Mouse (Mus musculus): ENCODE measurements around the gene C1s1. TPM values are rescaled to one million over a fixed set of nuclear protein-coding genes. Genes with fewer than 3 reads are reported as not detected.

The C1s1 gene
- polyA plus RNA-seq, 1 experiment from 2014 or later: 2.0 TPM

DNA sequence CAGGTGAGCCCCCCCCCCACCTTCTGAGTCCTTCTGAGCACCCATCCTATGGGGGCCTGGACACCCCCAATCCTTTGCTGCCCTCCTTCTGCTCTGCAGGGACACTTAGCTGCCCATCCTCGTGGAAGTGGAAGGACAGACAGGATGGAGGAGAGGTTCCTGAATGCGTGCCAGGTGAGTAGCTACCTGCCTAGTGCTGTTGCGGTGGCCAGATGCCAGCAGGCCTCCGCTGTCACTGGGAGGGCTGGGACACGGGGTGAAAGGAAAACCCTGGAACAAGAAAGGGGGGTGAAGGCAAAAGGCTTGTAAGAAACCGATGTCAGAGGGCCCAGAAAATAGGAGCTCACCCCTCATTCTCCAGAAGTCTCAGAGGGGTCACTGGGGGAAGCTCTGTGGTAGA is 35.2 kb downstream of the C1s1 start:
- no peak overlapping the region for H3K4me3 ChIP-seq (ENCODE audit: low read depth, low read length)
- 86% methylated on average over 6 of the region's 6 CpGs for WGBS
- H3K9me3 ChIP-seq (ENCODE audit: control insufficient read depth, low read depth, low read length): no peaks in the 10 kb centered on the region
- H3K27ac ChIP-seq (ENCODE audit: low read length): no peak overlapping the region
- H3K9ac ChIP-seq (replicated peaks; ENCODE audit: low read depth, low read length): no peak overlapping the region
- no peaks in the 10 kb centered on the region for H3K4me1 ChIP-seq (ENCODE audit: control insufficient read depth, insufficient read depth, low read length)
- no peaks in the 10 kb centered on the region for H3K36me3 ChIP-seq (ENCODE audit: control insufficient read depth, insufficient read depth, low read length)
- H3K27me3 ChIP-seq (ENCODE audit: control insufficient read depth, insufficient read depth, low read length): no peaks in the 10 kb centered on the region
- no peak overlapping the region for H3K4me2 ChIP-seq (replicated peaks; ENCODE audit: low read depth, low read length)
- no peak for ATAC-seq (ENCODE audit: insufficient number of reproducible peaks, insufficient read depth, low FRiP score, low read depth)

DNA sequence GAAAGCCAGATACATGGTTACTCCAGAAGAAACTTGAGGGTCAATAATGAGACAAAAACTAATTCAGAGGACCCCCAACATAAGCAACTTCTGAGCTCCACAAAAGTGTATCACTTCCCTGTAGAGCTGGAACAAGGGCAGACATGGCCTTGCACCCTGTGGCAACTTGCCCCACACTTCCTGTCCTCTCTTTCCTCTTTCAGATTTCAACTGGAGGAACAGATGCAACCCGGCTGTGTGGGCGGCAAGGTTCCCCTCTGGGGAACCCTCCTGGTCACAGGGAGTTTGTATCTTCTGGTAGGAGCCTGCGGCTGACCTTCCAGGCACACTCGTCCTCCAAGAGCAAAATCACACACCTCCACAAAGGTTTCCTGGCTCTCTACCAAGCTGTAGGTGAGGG is 37.1 kb downstream of the C1s1 start:
- no peak overlapping the region for H3K27ac ChIP-seq (ENCODE audit: low read length)
- H3K9ac ChIP-seq (replicated peaks; ENCODE audit: low read depth, low read length): no peak overlapping the region
- no peaks in the 10 kb centered on the region for H3K36me3 ChIP-seq (ENCODE audit: control insufficient read depth, insufficient read depth, low read length)
- H3K4me2 ChIP-seq (replicated peaks; ENCODE audit: low read depth, low read length): no peak overlapping the region
- no peak for ATAC-seq (ENCODE audit: insufficient number of reproducible peaks, insufficient read depth, low FRiP score, low read depth)
- H3K9me3 ChIP-seq (ENCODE audit: control insufficient read depth, low read depth, low read length): no peaks in the 10 kb centered on the region
- whole genome bisulfite sequencing: 80% methylated on average over 4 of the region's 4 CpGs
- H3K27me3 ChIP-seq (ENCODE audit: control insufficient read depth, insufficient read depth, low read length): no peaks in the 10 kb centered on the region
- H3K4me1 ChIP-seq (ENCODE audit: control insufficient read depth, insufficient read depth, low read length): no peaks in the 10 kb centered on the region
- H3K4me3 ChIP-seq (ENCODE audit: low read depth, low read length): no peak overlapping the region

DNA sequence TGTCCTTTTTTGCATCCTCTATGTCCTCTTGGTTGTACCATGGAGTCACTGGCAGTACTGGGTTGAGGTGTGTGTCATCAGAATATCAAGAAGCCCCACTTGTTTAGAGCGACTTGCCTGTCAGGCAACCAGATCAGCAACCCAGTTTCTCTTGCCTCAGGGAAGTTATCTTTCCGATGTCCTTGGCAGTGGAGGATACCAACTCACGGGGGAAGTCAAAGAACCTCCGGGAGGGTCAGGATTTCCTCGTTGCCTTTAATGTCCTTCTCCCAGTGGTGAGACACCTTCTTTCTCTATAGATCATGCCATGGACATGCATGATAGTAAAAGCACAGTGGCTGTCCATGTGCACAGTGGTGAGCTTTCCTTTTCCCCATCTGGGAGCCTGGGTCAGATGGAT is 40.1 kb downstream of the C1s1 start:
- no peaks in the 10 kb centered on the region for H3K36me3 ChIP-seq (ENCODE audit: control insufficient read depth, insufficient read depth, low read length)
- no peaks in the 10 kb centered on the region for H3K4me1 ChIP-seq (ENCODE audit: control insufficient read depth, insufficient read depth, low read length)
- H3K9me3 ChIP-seq (ENCODE audit: control insufficient read depth, low read depth, low read length): no peaks in the 10 kb centered on the region
- no peaks in the 10 kb centered on the region for H3K27me3 ChIP-seq (ENCODE audit: control insufficient read depth, insufficient read depth, low read length)
- no peak overlapping the region for H3K27ac ChIP-seq (ENCODE audit: low read length)
- no peak overlapping the region for H3K4me2 ChIP-seq (replicated peaks; ENCODE audit: low read depth, low read length)
- WGBS: 85% methylated on average over 5 of the region's 5 CpGs
- no peak for ATAC-seq (ENCODE audit: insufficient number of reproducible peaks, insufficient read depth, low FRiP score, low read depth)
- H3K4me3 ChIP-seq (ENCODE audit: low read depth, low read length): no peak overlapping the region
- H3K9ac ChIP-seq (replicated peaks; ENCODE audit: low read depth, low read length): no peak overlapping the region

DNA sequence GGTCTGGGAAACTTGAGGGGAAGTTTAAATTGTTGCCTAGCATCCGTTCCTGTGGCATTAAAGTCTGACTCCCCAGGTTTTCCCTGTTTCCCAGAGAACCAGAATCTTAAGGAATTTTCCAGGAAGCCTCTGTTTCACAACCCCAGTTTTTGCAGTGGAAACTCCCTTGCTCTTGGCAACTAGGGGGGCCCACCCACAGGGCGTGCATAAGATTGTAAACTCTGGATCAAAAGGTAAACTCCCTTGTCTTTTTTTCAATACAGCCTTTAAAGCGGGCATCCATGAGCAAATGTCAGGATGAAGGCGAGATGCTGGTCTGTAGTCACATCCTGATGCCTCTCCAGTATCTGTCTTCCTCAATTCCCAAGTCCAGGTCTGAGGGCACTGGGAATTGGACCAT is 40.7 kb downstream of the C1s1 start:
- Histone ChIP-seq H3K27ac (ENCODE audit: low read length) (no peak overlapping the region), H3K4me1 (ENCODE audit: control insufficient read depth, insufficient read depth, low read length) (no peaks in the 10 kb centered on the region), H3K9me3 (ENCODE audit: control insufficient read depth, low read depth, low read length) (no peaks in the 10 kb centered on the region), H3K36me3 (ENCODE audit: control insufficient read depth, insufficient read depth, low read length) (no peaks in the 10 kb centered on the region), H3K4me3 (ENCODE audit: low read depth, low read length) (no peak overlapping the region), H3K9ac (replicated peaks; ENCODE audit: low read depth, low read length) (no peak overlapping the region), H3K27me3 (ENCODE audit: control insufficient read depth, insufficient read depth, low read length) (no peaks in the 10 kb centered on the region), H3K4me2 (replicated peaks; ENCODE audit: low read depth, low read length) (no peak overlapping the region)
- WGBS: 69% methylated on average over 4 of the region's 4 CpGs
- ATAC-seq (ENCODE audit: insufficient number of reproducible peaks, insufficient read depth, low FRiP score, low read depth): no peak

DNA sequence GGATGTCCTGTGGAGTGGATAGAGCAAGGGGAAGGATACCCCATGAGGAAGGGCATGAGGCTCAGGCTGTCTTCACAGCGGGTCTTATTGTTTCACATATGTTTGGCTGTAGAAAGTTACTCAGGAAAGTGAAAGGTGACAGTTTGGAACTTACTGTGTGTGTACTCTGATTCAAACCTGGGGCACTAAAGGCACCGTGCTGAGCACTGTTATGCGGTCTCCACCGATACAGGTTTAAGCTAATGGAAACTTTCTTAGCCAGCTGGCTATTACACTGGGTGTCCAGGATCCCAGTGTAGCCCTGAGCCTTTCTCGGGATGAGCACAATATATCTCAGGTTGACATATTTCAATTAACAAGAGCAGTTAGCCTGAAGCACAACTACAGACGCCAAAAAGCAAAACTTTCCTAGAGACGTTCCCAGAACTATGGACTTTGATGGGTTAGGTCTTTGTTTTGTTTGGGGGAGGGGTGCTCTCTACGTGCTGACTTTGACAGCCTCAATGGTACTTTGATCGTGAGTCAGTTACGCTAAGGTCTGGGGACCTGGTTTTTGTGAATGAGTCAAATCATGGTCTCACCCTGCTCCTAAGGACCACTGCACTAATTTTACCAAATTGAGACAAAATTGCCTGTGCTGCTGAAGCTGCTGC is 42.1 kb downstream of the C1s1 start:
- Histone ChIP-seq H3K27me3 (ENCODE audit: control insufficient read depth, insufficient read depth, low read length) (no peaks in the 10 kb centered on the region), H3K4me1 (ENCODE audit: control insufficient read depth, insufficient read depth, low read length) (no peaks in the 10 kb centered on the region), H3K36me3 (ENCODE audit: control insufficient read depth, insufficient read depth, low read length) (no peaks in the 10 kb centered on the region), H3K9ac (replicated peaks; ENCODE audit: low read depth, low read length) (no peak overlapping the region), H3K4me3 (ENCODE audit: low read depth, low read length) (no peak overlapping the region), H3K27ac (ENCODE audit: low read length) (no peak overlapping the region), H3K9me3 (ENCODE audit: control insufficient read depth, low read depth, low read length) (no peaks in the 10 kb centered on the region; the same call in 1 of the 2 replicates), H3K4me2 (replicated peaks; ENCODE audit: low read depth, low read length) (no peak overlapping the region)
- 39% methylated on average over 10 of the region's 10 CpGs for WGBS
- ATAC-seq (ENCODE audit: insufficient number of reproducible peaks, insufficient read depth, low FRiP score, low read depth): no peak

DNA sequence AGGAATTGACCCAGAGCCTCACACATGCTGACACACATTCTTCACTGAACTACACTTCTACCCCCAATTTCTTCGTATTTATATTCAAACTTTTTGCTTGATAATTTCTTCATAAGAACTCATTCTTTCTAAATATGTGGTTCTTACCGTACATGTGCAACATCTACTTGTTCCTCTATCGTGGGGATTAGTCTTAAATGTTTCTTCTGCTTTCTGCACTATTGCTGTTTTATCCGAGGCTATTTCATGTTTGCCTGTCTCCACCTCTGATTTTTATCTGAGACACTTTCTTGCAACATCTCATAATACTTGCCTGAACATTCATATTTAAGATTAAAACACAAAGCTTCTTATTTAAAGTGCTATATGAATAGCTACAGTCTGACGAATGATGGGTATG is 46.1 kb downstream of the C1s1 start:
- H3K4me3 ChIP-seq (ENCODE audit: low read depth, low read length): no peak overlapping the region
- H3K4me2 ChIP-seq (replicated peaks; ENCODE audit: low read depth, low read length): no peak overlapping the region
- no peaks in the 10 kb centered on the region; the same call in 1 of the 2 replicates for H3K9me3 ChIP-seq (ENCODE audit: control insufficient read depth, low read depth, low read length)
- H3K9ac ChIP-seq (replicated peaks; ENCODE audit: low read depth, low read length): no peak overlapping the region
- 91% methylated on average over 5 of the region's 5 CpGs for WGBS
- ATAC-seq (ENCODE audit: insufficient number of reproducible peaks, insufficient read depth, low FRiP score, low read depth): no peak
- H3K36me3 ChIP-seq (ENCODE audit: control insufficient read depth, insufficient read depth, low read length): no peaks in the 10 kb centered on the region
- H3K27ac ChIP-seq (ENCODE audit: low read length): no peak overlapping the region
- no peaks in the 10 kb centered on the region for H3K27me3 ChIP-seq (ENCODE audit: control insufficient read depth, insufficient read depth, low read length)
- H3K4me1 ChIP-seq (ENCODE audit: control insufficient read depth, insufficient read depth, low read length): no peaks in the 10 kb centered on the region

DNA sequence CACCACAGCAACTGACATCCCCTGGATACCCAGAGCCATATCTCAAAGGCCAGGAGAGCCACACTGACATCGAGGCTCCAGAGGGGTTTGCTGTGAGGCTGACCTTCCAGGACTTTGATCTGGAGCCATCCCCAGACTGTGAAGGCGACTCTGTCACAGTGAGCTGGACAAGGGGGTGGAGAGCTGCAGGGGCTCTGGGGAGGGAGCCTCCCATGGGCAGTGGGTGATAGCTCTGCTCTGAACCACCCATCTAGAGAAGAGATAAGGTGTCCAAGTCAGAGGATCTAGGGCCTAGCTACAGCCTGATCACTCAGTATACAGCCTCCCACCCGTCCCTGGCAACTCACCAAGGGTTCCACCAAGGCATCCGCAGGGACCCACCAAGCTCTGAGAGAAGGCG is 48.3 kb downstream of the C1s1 start:
- WGBS: 74% methylated on average over 5 of the region's 5 CpGs
- H3K4me2 ChIP-seq (replicated peaks; ENCODE audit: low read depth, low read length): no peak overlapping the region
- no peak overlapping the region for H3K4me3 ChIP-seq (ENCODE audit: low read depth, low read length)
- H3K9ac ChIP-seq (replicated peaks; ENCODE audit: low read depth, low read length): no peak overlapping the region
- H3K36me3 ChIP-seq (ENCODE audit: control insufficient read depth, insufficient read depth, low read length): no peaks in the 10 kb centered on the region
- H3K9me3 ChIP-seq (ENCODE audit: control insufficient read depth, low read depth, low read length): no peaks in the 10 kb centered on the region; the same call in 1 of the 2 replicates
- H3K27ac ChIP-seq (ENCODE audit: low read length): no peak overlapping the region
- no peaks in the 10 kb centered on the region for H3K4me1 ChIP-seq (ENCODE audit: control insufficient read depth, insufficient read depth, low read length)
- ATAC-seq (ENCODE audit: insufficient number of reproducible peaks, insufficient read depth, low FRiP score, low read depth): no peak
- no peaks in the 10 kb centered on the region for H3K27me3 ChIP-seq (ENCODE audit: control insufficient read depth, insufficient read depth, low read length)

DNA sequence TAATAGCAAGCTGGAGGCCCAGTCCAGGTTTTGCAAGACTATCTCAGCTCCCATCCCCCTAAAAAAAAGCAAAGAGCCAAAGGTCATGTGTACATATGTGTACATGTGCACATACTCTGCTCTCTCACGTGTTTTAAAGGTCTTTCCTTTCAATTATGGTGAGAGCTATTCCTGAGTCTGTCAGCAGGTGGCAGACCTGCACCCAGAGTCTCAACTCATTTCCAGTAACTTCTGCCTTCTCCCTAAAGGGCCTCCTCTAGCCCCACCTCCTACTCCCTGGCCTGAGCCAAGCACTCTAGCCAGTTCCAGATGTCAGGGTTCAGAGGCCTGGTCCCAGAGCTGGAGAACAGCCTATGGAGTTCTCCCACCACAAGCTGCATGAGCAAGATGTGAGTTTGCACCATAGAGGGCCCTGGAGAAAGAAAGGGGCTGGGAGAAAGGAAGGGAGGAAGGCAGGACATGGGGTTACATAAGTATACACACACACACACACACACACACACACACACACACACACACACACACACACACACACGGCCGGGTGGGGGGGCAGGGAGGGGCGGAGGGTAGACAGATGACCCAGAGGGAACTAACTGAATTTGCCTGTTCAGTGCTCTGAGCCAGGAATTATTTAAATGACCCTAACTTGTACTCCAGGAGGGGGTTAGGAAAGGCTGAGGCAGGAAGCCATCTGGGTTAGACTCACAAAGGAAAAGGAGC is 49.2 kb downstream of the C1s1 start, which contains the start of gene C1rl:
Gene C1rl (plus strand): TSS at position 272 of the 720 bp plus-strand sequence.
- H3K9me3 ChIP-seq (ENCODE audit: control insufficient read depth, low read depth, low read length): no peaks in the 10 kb centered on the region; the same call in 1 of the 2 replicates
- H3K27me3 ChIP-seq (ENCODE audit: control insufficient read depth, insufficient read depth, low read length): no peaks in the 10 kb centered on the region
- H3K4me3 ChIP-seq (ENCODE audit: low read depth, low read length): no peak within 1 kb of the TSS
- no peak within 1 kb of the TSS for H3K9ac ChIP-seq (replicated peaks; ENCODE audit: low read depth, low read length)
- H3K4me1 ChIP-seq (ENCODE audit: control insufficient read depth, insufficient read depth, low read length): no peaks in the 10 kb centered on the region
- H3K27ac ChIP-seq (ENCODE audit: low read length): peak within 1 kb of the TSS; percentile 15; the same call in 1 of the 2 replicates
- 33% methylated on average over 4 of the region's 4 CpGs for WGBS
- no peak within 1 kb of the TSS for H3K4me2 ChIP-seq (replicated peaks; ENCODE audit: low read depth, low read length)
- ATAC-seq (ENCODE audit: insufficient number of reproducible peaks, insufficient read depth, low FRiP score, low read depth): peak; percentile 87
- no peaks in the 10 kb centered on the region for H3K36me3 ChIP-seq (ENCODE audit: control insufficient read depth, insufficient read depth, low read length)
